Mouse (Mus musculus) cortical plate, adult 2 months (tissue): ENCODE data around the gene Cox17. TPM values are rescaled to one million over a fixed set of nuclear protein-coding genes. Genes with fewer than 3 reads are reported as not detected.

Experiments
- H3K27ac ChIP-seq: fragments of 200-500 bp; 2 replicates; pipeline ENCODE4 v1.5.1; 2012; ENCODE audit warnings: low read length, control low read depth, inconsistent platforms; ENCODE audit not compliant: insufficient read depth
- H3K4me1 ChIP-seq: fragments of 200-500 bp; 2 replicates; pipeline ENCODE4 v1.6.1; 2011; ENCODE audit warnings: low read length; ENCODE audit not compliant: control insufficient read depth, insufficient read depth
- H3K4me3 ChIP-seq: fragments of 200-500 bp; 2 replicates; pipeline ENCODE4 v1.5.1; 2011; ENCODE audit warnings: mild to moderate bottlenecking, low read length, control low read depth; ENCODE audit not compliant: insufficient read depth
- CTCF ChIP-seq: fragments of 200-500 bp; IDR thresholded peaks from 2 replicates; pipeline ENCODE4 v1.5.1; 2011; ENCODE audit warnings: mild to moderate bottlenecking, control low read depth, low read length; ENCODE audit not compliant: insufficient read depth; ENCODE audit errors: extremely low read depth
- POLR2A ChIP-seq: fragments of 200-500 bp; IDR thresholded peaks from 2 replicates; pipeline ENCODE4 v1.6.1; 2011; ENCODE audit warnings: mild to moderate bottlenecking, low read length, control low read depth; ENCODE audit not compliant: insufficient read depth; ENCODE audit errors: extremely low read depth
- polyA plus RNA-seq: library from polyadenylated mRNA; depleted of rRNA; stranded (reverse); fragments of >200 nt; gene quantifications from 2 replicates; pipeline ENCODE4 v1.2.3, GENCODE M21; 2012; rRNA removed

Gene Cox17
- 235 and 239 TPM in 2 replicates for polyA plus RNA-seq

- 0 out of 2 replicates have a peak within 1 kb of the TSS, but pooled peaks have one; percentile 18 for H3K27ac ChIP-seq
- TF ChIP-seq POLR2A (peak; percentile 82; the same call in 1 of the 2 replicates), CTCF (no peak)
- H3K4me3 ChIP-seq, result peak within 1 kb of the TSS; percentile 76
- H3K4me1 ChIP-seq, result peaks cover 3% of the 10 kb centered on the region
Measured at GRCm38 (mm10) chr16:38346529-38347325, at the start of gene Cox17, which contains the start of gene Gm21987. Gene Cox17 (plus strand): TSS chr16:38346991. Gene Gm21987 (plus strand): TSS chr16:38347040.

GRCm38 (mm10) chr16:38298410-38298809 lies 48.4 kb upstream of the Cox17 start:
- no peak overlapping the region for H3K27ac ChIP-seq
- TF ChIP-seq POLR2A (no peak), CTCF (no peak)
- no peak overlapping the region for H3K4me3 ChIP-seq
- no peaks in the 10 kb centered on the region for H3K4me1 ChIP-seq

GRCm38 (mm10) chr16:38302367-38302766 lies 44.4 kb upstream of the Cox17 start:
- Histone ChIP-seq H3K4me1 (no peaks in the 10 kb centered on the region), H3K27ac (no peak overlapping the region), H3K4me3 (no peak overlapping the region)
- no peak for TF ChIP-seq CTCF
- no peak for TF ChIP-seq POLR2A

GRCm38 (mm10) chr16:38304460-38305194 lies 42.2 kb upstream of the Cox17 start:
- TF ChIP-seq POLR2A, result no peak
- no peak for TF ChIP-seq CTCF
- Histone ChIP-seq H3K4me3 (no peak overlapping the region), H3K4me1 (no peaks in the 10 kb centered on the region), H3K27ac (no peak overlapping the region)

- Histone ChIP-seq H3K4me1 (no peaks in the 10 kb centered on the region), H3K27ac (no peak overlapping the region), H3K4me3 (no peak overlapping the region)
- TF ChIP-seq POLR2A, result no peak
- 0 out of 2 replicates have a peak, but pooled peaks have one; percentile 22 for TF ChIP-seq CTCF
Measured at GRCm38 (mm10) chr16:38306571-38307220, 40.1 kb upstream of the Cox17 start.

- Histone ChIP-seq H3K4me1 (no peaks in the 10 kb centered on the region), H3K27ac (no peak overlapping the region), H3K4me3 (no peak overlapping the region)
- TF ChIP-seq POLR2A (no peak), CTCF (no peak)
Measured at GRCm38 (mm10) chr16:38307221-38307605, 39.6 kb upstream of the Cox17 start.

GRCm38 (mm10) chr16:38307651-38308050 lies 39.1 kb upstream of the Cox17 start:
- no peaks in the 10 kb centered on the region for H3K4me1 ChIP-seq
- no peak for TF ChIP-seq CTCF
- no peak for TF ChIP-seq POLR2A
- H3K4me3 ChIP-seq, result no peak overlapping the region
- H3K27ac ChIP-seq, result no peak overlapping the region

GRCm38 (mm10) chr16:38308195-38308594 lies 38.6 kb upstream of the Cox17 start:
- no peak overlapping the region for H3K27ac ChIP-seq
- TF ChIP-seq CTCF (no peak), POLR2A (no peak)
- no peaks in the 10 kb centered on the region for H3K4me1 ChIP-seq
- H3K4me3 ChIP-seq, result no peak overlapping the region

GRCm38 (mm10) chr16:38318492-38318891 lies 28.3 kb upstream of the Cox17 start:
- TF ChIP-seq POLR2A (no peak), CTCF (no peak)
- H3K4me1 ChIP-seq, result no peaks in the 10 kb centered on the region
- H3K27ac ChIP-seq, result no peak overlapping the region
- no peak overlapping the region for H3K4me3 ChIP-seq
